Mouse (Mus musculus): ENCODE data around the gene Gm21834. TPM values are rescaled to one million over a fixed set of nuclear protein-coding genes. Genes with fewer than 3 reads are reported as not detected.

The Gm21834 gene
- not detected in 2 replicates for polyA plus RNA-seq (2014; fragmentation: Nextera tagmentation; extraction: Ambion mirVana)

- Histone ChIP-seq H3K4me2 (replicated peaks; ENCODE audit: low read depth, low read length) (no peak within 1 kb of the TSS), H3K27me3 (ENCODE audit: control insufficient read depth, insufficient read depth, low read length) (no peaks in the 10 kb centered on the region), H3K9me3 (ENCODE audit: control insufficient read depth, low read length) (no peaks in the 10 kb centered on the region), H3K9ac (ENCODE audit: low read depth, low read length) (no peak within 1 kb of the TSS), H3K36me3 (ENCODE audit: control insufficient read depth, insufficient read depth, low read length) (no peaks in the 10 kb centered on the region), H3K27ac (ENCODE audit: low read depth, low read length) (no peak within 1 kb of the TSS), H3K4me3 (ENCODE audit: low read depth, low read length) (no peak within 1 kb of the TSS), H3K4me1 (replicated peaks; ENCODE audit: control insufficient read depth, insufficient read depth, low read length) (no peaks in the 10 kb centered on the region)
- ATAC-seq (ENCODE audit: low FRiP score) (no peak), DNase-seq (ENCODE audit: low spot score) (no peak)
- WGBS: 80% methylated on average over 5 of the region's 5 CpGs
These were observed at the start of gene Gm21834 for GRCm38 (mm10) chr17:57742119-57742518. Gene Gm21834 (minus strand): TSS chr17:57742219.

GRCm38 (mm10) chr17:57788161-57788799, 46.3 kb upstream of the Gm21834 start:
- Histone ChIP-seq H3K4me1 (replicated peaks; ENCODE audit: control insufficient read depth, insufficient read depth, low read length) (no peaks in the 10 kb centered on the region), H3K36me3 (ENCODE audit: control insufficient read depth, insufficient read depth, low read length) (no peaks in the 10 kb centered on the region), H3K4me2 (replicated peaks; ENCODE audit: low read depth, low read length) (no peak overlapping the region), H3K27me3 (ENCODE audit: control insufficient read depth, insufficient read depth, low read length) (no peaks in the 10 kb centered on the region), H3K9me3 (ENCODE audit: control insufficient read depth, low read length) (no peaks in the 10 kb centered on the region), H3K9ac (ENCODE audit: low read depth, low read length) (no peak overlapping the region), H3K4me3 (ENCODE audit: low read depth, low read length) (no peak overlapping the region), H3K27ac (ENCODE audit: low read depth, low read length) (no peak overlapping the region)
- no peak for DNase-seq (ENCODE audit: low spot score)
- WGBS: 92% methylated on average over 1 of the region's 1 CpGs
- ATAC-seq (ENCODE audit: low FRiP score): no peak

GRCm38 (mm10) chr17:57770904-57771303, 28.9 kb upstream of the Gm21834 start:
- DNase-seq (ENCODE audit: low spot score): peak; percentile 54
- no peaks in the 10 kb centered on the region for H3K9me3 ChIP-seq (ENCODE audit: control insufficient read depth, low read length)
- H3K27me3 ChIP-seq (ENCODE audit: control insufficient read depth, insufficient read depth, low read length): no peaks in the 10 kb centered on the region
- H3K4me1 ChIP-seq (replicated peaks; ENCODE audit: control insufficient read depth, insufficient read depth, low read length): no peaks in the 10 kb centered on the region
- H3K27ac ChIP-seq (ENCODE audit: low read depth, low read length): no peak overlapping the region
- ATAC-seq (ENCODE audit: low FRiP score): peak; percentile 59
- 21% methylated on average over 4 of the region's 4 CpGs for WGBS
- no peak overlapping the region for H3K9ac ChIP-seq (ENCODE audit: low read depth, low read length)
- no peaks in the 10 kb centered on the region for H3K36me3 ChIP-seq (ENCODE audit: control insufficient read depth, insufficient read depth, low read length)
- no peak overlapping the region for H3K4me3 ChIP-seq (ENCODE audit: low read depth, low read length)
- no peak overlapping the region for H3K4me2 ChIP-seq (replicated peaks; ENCODE audit: low read depth, low read length)

GRCm38 (mm10) chr17:57768622-57769610, 26.9 kb upstream of the Gm21834 start, which contains the start of gene Cntnap5c:
Gene Cntnap5c (plus strand): TSS chr17:57769570.
- Histone ChIP-seq H3K27ac (ENCODE audit: low read depth, low read length) (no peak within 1 kb of the TSS), H3K4me3 (ENCODE audit: low read depth, low read length) (peak within 1 kb of the TSS; percentile 10; the same call in 1 of the 2 replicates), H3K9me3 (ENCODE audit: control insufficient read depth, low read length) (no peaks in the 10 kb centered on the region), H3K4me2 (replicated peaks; ENCODE audit: low read depth, low read length) (peak within 1 kb of the TSS; percentile 43), H3K27me3 (ENCODE audit: control insufficient read depth, insufficient read depth, low read length) (no peaks in the 10 kb centered on the region), H3K9ac (ENCODE audit: low read depth, low read length) (no peak within 1 kb of the TSS), H3K36me3 (ENCODE audit: control insufficient read depth, insufficient read depth, low read length) (no peaks in the 10 kb centered on the region), H3K4me1 (replicated peaks; ENCODE audit: control insufficient read depth, insufficient read depth, low read length) (no peaks in the 10 kb centered on the region)
- DNase-seq (ENCODE audit: low spot score) (peak; percentile 77), ATAC-seq (ENCODE audit: low FRiP score) (peak; percentile 93)
- WGBS: 18% methylated on average over 26 of the region's 26 CpGs

- ATAC-seq (ENCODE audit: low FRiP score): no peak
- H3K27me3 ChIP-seq (ENCODE audit: control insufficient read depth, insufficient read depth, low read length): no peaks in the 10 kb centered on the region
- DNase-seq (ENCODE audit: low spot score): no peak
- H3K4me3 ChIP-seq (ENCODE audit: low read depth, low read length): no peak overlapping the region
- H3K9me3 ChIP-seq (ENCODE audit: control insufficient read depth, low read length): no peaks in the 10 kb centered on the region
- no peaks in the 10 kb centered on the region for H3K4me1 ChIP-seq (replicated peaks; ENCODE audit: control insufficient read depth, insufficient read depth, low read length)
- H3K27ac ChIP-seq (ENCODE audit: low read depth, low read length): no peak overlapping the region
- no peak overlapping the region for H3K9ac ChIP-seq (ENCODE audit: low read depth, low read length)
- no peaks in the 10 kb centered on the region for H3K36me3 ChIP-seq (ENCODE audit: control insufficient read depth, insufficient read depth, low read length)
- H3K4me2 ChIP-seq (replicated peaks; ENCODE audit: low read depth, low read length): no peak overlapping the region
These were observed 25.3 kb upstream of the Gm21834 start for GRCm38 (mm10) chr17:57767306-57767705.

- Histone ChIP-seq H3K4me3 (ENCODE audit: low read depth, low read length) (no peak overlapping the region), H3K27ac (ENCODE audit: low read depth, low read length) (no peak overlapping the region), H3K9ac (ENCODE audit: low read depth, low read length) (no peak overlapping the region), H3K9me3 (ENCODE audit: control insufficient read depth, low read length) (no peaks in the 10 kb centered on the region), H3K27me3 (ENCODE audit: control insufficient read depth, insufficient read depth, low read length) (no peaks in the 10 kb centered on the region), H3K4me1 (replicated peaks; ENCODE audit: control insufficient read depth, insufficient read depth, low read length) (no peaks in the 10 kb centered on the region), H3K4me2 (replicated peaks; ENCODE audit: low read depth, low read length) (no peak overlapping the region), H3K36me3 (ENCODE audit: control insufficient read depth, insufficient read depth, low read length) (no peaks in the 10 kb centered on the region)
- WGBS: 81% methylated on average over 1 of the region's 1 CpGs
- DNase-seq (ENCODE audit: low spot score) (no peak), ATAC-seq (ENCODE audit: low FRiP score) (no peak)
These were observed 16.0 kb upstream of the Gm21834 start for GRCm38 (mm10) chr17:57758033-57758432.

GRCm38 (mm10) chr17:57694791-57695190, 47.2 kb downstream of the Gm21834 start:
- 79% methylated on average over 3 of the region's 3 CpGs for WGBS
- Histone ChIP-seq H3K4me1 (replicated peaks; ENCODE audit: control insufficient read depth, insufficient read depth, low read length) (no peaks in the 10 kb centered on the region), H3K4me2 (replicated peaks; ENCODE audit: low read depth, low read length) (no peak overlapping the region), H3K27ac (ENCODE audit: low read depth, low read length) (no peak overlapping the region), H3K27me3 (ENCODE audit: control insufficient read depth, insufficient read depth, low read length) (no peaks in the 10 kb centered on the region), H3K36me3 (ENCODE audit: control insufficient read depth, insufficient read depth, low read length) (no peaks in the 10 kb centered on the region), H3K9me3 (ENCODE audit: control insufficient read depth, low read length) (no peaks in the 10 kb centered on the region), H3K4me3 (ENCODE audit: low read depth, low read length) (no peak overlapping the region), H3K9ac (ENCODE audit: low read depth, low read length) (no peak overlapping the region)
- DNase-seq (ENCODE audit: low spot score) (no peak), ATAC-seq (ENCODE audit: low FRiP score) (no peak)
